Mouse (Mus musculus) natural killer cell, adult 2 months (primary cell): Measurements from ENCODE around the gene Ap2a2.
"Not testable (repeated sequence)": the region's sequence is repeated elsewhere in the genome, so short reads cannot be mapped to it uniquely, and the experiment has no call there.

Experiments
- DNase-seq, 2 experiments: peaks; one replicate each; pipeline ENCODE4 v3.0.0; 2022; ENCODE audit warnings: low spot score in 2 of 2

Ap2a2 gene

DNA sequence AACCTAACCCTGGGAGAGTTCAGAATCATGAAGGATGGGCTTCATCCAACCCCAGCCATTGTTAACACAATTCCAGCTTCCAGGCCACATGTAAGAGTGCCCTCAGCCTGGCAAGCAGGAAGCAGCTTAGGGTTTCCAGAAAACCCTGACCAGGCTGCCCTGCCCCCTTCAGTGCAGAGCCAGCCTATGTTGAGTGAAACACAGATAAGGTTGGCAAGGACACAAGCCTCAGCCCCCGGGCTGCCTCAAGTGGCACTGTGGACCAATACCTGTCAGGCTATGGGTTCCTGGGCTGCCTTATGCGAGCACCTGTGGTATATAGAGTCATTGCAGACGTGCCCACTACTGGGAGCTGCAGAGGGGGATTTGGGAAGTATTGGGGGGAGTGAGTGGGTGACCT, 99.5 kb downstream of the Ap2a2 start:
- no peak for DNase-seq

DNA sequence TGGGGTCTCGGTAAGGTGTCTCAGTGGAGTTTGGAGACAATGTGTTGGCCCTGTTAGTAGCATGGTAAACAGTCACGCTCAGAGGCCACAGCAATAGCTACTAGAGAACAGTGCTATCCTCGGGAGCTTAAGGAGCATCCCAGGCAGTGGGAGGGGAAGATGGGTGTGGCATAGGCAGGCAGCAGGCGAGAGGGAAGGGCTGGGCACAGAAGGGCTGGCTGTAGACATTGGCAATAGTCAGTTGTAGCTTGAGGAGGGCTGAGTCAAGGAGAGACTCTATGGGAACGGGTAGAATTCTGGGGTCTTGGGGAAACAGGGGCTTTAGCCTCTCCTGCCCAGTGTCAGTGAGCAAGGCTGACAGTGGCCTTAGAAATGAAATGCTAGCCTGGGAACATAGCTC, 100.2 kb downstream of the Ap2a2 start:
- no peak for DNase-seq

DNA sequence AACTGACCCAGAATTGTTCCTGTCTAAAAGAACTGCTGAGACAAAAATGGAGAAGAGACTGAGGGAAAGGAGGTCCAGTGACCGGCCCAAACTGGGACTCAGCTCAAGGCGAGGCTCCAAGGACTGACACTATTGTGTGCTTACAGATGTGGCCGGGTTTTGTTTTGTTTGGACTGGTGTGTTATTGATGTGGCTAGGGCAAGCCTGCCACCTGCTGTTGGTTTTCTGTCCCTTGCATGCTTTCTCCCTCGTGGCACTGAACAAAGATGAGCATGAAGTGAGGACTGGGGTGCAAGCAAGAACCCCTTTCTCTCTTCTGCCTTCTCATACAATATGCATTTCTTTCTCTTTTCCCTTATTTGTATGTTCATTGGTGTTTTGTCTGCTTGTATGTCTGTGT, 104.2 kb downstream of the Ap2a2 start:
- DNase-seq: peak; percentile 13 to 24

DNA sequence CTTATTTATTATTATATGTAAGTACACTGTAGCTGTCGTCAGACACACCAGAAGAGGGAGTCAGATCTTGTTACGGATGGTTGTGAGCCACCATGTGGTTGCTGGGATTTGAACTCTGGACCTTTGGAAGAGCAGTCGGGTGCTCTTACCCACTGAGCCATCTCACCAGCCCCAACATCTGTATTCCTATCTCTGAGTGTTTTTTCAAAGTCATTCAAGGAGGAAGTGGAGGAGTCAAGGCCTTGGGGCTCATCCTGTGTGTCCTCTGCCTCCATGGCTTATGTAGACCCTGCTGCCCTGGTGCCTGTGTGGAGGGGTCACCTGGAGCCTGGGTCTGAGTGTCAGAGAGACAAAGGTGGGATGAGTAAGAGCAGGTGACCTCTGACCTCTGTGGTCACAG, 107.1 kb downstream of the Ap2a2 start:
- not testable (repeated sequence) for DNase-seq

DNA sequence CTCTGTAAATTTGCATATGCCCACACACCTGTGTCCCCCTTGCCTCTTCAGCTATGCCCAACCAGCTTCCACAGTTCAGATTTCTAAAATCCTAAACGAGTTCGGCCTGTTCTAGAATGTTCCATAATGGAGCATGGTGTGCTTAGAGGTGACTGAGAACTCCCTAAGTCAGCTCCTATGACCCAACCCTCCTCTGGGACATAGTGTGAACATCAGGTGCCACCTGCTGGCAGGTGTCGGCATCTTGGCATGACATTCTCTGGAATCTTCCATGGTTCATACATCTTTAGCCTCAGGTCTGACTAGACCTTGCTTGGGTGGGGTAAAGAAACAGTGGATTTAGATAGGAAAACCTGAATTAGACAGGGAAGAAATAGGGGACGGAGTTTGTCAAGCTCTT, 109.0 kb downstream of the Ap2a2 start:
- DNase-seq: no peak

DNA sequence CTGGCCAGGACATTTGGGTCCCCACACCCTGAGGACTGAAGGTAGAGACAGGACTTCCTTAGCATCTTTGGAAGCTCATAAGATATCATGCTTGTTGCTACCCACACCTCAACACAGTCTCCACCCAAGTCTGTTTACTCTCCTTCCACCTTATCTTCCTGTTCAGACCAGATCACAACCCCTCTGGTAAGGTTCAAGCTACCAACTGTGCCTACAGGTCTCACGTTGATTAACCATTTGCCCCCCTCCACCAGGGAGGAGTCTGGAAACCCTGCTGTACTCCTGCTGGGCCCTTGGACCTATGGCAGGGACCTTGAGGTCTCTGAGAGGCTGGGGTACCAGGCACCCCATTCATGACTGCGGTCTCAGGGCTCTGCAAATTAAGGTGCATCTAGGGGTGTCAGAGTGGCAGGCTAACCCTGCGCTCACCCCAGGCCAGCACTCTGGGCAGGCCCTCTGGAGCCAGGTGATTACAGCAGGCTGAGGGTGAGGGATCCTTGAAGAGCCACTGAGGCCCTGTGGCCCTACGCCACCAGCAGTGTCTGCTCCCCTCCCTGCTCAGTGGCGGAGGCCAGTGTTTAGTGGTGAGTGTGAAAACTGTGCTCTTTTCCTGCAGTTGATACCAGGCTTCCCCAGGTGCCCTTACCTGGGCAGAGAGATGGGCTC, 109.8 kb downstream of the Ap2a2 start:
- DNase-seq: no peak

DNA sequence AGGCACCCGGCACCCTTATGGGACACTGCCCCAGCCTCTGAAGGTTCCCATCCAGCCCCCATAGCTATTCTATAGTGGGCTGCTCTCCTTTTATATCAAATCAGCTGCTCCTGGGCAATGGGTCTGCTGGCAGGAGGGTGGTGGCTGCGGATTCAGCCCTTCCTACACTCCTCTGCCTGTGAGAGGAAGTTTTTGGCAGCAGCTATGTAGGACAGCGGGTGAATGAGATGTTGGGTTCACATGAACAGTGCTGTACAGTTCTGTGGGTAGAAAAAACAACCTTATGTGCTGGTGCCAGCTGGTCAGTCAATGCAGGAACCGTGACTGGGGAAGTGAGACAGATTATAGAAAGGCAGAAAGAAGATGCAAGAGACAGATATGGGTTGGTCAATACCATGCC, 116.9 kb downstream of the Ap2a2 start:
- DNase-seq: no peak
